Mouse (Mus musculus) urinary bladder, postnatal 25 days (tissue): ENCODE measurements around the gene Zbtb22.
A peak's percentile ranks its signal among the peaks of the same experiment; 100 is the strongest.

Source experiments
- DNase-seq: peaks from one replicate; pipeline ENCODE4 v3.0.0; 2022; ENCODE audit warnings: low spot score

The Zbtb22 gene

DNA sequence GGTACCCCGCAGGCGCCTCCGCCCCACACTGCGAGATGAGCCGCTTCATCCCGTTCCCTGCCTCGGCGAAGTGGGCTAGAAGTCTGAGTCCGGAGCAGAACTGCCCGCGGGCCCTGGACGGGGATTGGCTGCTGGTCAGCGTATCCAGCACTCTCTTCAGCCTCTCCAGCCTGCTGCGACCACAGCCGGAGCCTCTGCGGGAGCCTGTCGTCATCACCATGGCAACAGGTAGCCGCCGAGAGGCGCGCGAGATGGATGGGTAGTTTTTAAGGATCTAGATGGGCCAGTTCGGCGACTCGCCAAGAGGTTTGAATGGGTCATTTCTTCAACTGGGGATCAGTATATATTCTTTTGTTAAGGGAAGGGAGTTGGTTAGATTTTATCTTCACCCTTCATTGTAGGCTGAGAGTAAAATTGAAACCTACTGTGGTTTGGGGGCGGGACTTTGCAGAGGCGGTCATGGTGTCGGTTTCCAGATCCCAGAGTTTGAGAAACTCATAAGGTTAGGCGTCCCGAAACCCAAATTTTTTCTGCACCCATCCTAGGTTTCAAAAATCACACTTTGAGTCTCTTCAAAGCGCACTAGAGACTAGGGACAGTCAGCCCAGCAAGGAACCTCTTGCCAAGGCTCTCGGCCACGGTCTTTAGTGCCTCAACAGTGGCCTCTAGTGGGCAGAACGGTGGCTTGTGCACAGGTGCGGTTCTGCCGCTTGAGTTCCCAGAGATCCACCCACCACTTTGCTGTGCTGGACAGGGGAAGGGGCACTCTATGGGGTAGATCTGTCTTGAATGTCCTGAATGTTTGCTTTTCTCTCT, 4.8 kb downstream of the Zbtb22 start:
- peak; percentile 80 for DNase-seq

DNA sequence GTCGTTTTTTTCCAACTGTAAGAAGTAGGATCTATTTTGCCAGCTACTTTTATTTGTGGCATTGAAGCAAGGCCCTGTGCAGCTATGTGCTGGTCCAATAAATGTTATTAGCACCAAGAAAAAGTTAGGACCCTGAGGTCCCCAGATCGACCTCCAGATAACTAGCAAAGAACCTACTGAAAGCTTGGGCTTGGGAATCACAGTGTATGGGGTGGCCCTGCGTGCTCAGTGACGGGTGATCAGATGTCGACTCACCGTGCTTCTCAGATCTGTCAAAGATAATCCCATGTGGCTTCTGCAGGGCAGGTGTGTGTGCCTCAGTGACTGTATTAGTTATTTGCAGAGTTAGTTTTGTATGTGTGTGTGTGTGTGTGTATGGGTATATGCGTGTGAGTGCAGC, 5.7 kb downstream of the Zbtb22 start:
- no peak for DNase-seq

DNA sequence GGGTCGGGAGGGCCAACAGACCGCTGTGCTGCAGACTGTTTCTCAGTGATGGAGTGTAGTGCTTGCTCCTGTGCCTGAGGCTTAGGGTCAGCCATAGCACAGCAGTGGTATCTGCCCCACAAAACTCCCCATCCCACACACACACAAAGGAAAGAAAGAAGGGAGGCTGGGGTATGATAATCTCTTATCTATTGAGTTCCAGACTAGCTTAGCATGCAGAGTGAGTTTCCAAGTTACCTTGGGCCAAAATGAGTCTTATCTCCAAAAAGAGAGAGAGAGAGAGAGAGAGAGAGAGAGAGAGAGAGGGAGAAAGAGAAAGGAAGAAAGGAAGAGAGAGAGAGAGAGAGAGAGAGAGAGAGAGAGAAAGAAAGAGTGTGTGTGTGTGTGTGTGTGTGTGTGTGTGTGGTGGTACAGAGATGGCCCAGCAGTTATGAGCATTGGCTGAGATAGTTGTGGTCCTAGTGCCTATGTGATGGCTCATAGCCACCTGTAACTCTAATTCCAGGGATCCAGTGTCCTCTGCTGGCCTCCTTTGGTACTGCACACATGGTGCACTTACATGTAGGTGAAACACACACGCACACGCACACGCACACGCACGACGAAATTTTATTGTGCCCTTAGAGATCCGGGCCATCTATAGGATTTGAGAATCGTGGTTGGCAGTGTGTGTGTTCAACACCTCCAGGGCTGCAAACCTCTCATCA, 9.0 kb downstream of the Zbtb22 start:
- DNase-seq = no peak

DNA sequence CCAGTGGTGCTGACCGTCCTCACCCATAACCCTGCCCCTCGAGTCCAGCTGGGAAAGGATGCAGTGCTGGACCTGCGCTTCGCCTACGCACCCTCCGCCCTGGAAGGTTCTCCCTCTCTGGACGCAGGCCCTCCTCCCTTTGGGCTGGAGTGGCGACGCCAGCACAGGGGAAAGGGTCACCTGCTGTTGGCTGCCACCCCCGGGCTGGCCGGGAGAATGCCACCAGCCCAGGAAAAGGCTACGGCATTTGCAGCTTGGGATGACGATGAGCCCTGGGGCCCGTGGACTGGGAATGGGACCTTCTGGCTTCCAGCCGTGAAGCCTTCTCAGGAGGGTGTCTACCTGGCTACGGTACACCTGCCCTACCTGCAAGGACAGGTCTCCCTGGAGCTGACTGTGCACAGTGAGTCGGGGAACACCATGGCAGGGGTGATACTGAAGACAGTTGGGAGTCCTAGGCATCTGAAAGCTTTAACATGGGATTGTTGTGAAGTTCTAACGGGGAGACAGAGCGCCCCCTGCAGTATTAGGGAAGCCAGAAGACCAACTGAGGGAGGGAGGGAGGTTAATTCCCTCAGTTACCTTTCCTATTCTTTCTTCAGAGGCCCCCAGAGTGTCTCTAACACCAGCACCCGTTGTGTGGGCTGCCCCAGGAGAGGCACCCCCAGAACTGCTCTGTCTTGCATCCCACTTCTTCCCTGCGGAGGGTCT, 9.9 kb downstream of the Zbtb22 start:
- DNase-seq = no peak

DNA sequence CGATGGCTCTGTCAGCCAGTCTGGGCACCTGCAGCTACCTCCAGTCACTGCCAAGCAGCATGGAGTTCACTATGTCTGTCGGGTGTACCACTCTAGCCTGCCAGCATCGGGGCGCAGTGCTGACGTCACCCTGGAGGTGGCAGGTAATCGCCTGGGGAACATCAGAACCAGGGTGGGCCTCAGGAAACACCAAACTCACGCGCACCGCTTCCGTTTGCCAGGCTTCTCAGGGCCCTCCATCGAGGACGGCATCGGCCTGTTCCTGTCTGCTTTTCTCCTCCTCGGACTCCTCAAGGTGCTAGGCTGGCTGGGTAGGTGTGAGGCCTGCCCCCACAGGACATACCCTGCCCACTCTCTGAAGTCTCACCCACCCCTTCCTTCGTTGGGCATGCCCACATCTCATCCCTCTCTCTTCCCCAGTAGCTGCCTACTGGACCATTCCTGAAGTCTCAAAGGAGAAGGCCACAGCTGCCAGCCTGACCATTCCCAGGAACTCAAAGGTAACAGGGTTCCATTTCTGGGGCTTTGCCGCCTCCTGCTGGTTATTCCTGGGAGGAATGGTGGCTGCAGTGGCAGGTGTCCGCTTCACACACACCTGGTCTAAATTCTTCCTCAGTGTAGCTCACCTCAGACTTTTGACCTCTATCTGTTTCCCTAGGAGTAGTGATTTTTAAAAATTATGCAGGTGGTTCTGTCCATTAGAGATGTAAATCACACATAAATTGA, 10.7 kb downstream of the Zbtb22 start:
- no peak for DNase-seq

DNA sequence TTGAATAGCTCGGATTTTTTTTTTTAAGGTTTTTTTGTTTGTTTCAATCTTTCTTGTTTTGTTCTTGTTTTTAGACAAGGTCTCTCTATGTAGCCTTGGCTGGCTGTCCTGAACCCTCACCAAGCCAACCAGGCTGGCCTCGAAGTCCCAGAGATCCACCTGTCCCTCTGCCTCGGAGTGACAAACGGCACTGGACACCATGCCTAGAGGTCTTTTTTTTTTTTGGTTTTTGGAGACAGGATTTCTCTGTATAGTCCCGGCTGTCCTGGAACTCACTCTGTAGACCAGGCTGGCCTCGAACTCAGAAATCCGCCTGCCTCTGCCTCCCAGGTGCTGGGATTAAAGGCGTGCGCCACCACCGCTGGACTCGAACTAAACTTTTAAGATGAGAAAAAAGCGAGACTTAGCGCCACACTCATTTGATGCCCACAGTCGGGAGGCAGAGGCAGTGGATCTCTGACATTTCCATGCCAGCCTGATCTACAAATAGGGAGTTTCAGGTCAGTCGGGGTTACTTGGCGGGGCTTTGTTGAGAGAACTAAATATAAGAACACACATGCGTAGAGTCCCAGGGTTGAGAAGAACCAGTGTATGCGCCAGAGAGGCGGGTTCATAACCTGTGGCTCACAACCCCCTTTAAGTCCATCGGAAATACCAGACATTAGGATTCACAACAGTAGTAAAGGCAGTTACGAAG, 12.7 kb downstream of the Zbtb22 start:
- DNase-seq = no peak

DNA sequence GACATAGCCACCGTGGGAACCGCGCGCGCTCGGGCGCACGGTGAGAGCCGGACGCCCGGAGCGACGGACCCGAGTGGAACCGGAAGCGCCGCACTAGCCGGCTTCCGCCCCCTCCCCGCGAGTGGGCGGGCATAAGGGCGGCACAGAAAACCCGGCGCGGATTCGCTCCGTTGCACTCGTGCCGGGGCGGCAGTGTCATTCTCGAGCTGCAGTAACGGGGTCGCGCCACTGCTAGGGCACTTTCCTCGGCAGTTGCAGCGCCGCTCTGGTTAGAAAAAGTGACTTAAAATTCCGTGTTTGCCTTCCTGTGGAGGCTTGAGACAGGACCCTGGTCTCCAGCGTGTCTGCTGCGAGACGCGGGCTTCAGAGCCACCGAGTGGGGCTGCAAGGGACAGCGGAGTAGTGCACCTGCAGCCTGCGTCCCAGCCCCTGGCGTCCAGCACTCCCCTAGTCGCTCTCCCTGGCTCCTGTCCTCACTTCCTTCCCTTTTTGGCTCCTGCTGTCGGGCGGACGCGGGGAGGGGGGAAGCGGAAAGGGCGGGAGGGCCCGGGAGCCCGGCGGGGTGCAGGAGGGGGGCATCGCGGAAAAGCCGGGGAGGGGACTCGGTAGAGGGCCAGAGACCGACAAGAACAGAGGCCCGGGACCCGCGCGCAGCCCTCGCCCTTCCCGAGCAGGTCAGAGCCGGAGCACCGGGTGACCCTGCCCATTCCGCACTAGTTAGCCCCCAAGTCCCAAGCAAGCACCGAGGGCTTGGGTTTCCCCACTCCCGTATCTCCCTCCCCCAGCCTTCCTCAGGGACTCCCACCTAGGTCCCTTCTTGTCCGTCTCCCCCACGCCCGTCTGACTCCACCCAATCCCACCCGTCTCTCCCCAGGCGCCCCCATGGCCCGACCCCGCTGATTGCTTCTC, 13.9 kb downstream of the Zbtb22 start, which contains the start of gene Rgl2:
TSS of gene Rgl2 (plus strand) at position 173 of the 909 bp plus-strand sequence.
- DNase-seq = peak; percentile 94

DNA sequence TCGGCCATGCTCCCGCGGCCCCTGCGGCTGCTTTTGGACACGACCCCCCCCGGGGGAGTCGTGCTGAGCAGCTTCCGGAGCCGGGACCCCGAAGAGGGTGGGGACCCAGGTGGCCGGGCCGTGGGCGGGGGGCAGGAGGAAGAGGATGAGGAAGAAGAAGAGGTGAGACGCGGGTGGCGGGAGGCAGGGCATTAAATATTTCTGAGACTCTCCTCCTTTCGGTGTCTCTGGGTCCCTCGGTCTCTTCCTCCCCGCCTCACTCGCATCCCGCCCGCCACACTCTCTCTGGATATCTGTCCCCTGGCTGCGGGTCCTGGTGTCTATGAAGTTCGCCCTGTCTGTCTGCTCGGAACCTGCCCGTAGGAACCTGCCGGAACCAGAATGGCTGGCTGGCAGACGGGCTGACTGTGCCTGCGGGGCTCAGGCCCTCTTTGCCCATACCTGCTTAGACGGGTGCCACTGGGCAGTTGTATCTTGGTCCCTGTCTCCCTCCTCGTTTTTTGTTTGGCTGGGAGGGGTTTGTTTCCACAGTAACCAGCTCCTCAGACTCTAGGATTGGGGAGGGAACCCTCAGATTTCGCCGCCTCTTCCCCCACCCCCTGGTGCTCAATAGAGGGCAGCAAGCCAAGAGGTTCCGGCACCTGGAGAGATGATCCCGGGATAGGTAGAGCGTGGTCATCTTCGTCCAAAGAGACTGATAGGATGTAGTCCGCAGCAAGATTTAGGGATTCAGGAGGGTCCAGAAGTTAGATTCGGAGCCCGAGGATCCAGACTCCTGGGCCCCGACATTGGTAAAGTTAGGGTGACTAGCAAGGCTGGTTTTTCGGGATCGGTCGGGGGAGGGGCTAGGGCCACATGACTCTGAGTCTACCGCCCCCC, 14.8 kb downstream of the Zbtb22 start:
- DNase-seq = peak; percentile 62

DNA sequence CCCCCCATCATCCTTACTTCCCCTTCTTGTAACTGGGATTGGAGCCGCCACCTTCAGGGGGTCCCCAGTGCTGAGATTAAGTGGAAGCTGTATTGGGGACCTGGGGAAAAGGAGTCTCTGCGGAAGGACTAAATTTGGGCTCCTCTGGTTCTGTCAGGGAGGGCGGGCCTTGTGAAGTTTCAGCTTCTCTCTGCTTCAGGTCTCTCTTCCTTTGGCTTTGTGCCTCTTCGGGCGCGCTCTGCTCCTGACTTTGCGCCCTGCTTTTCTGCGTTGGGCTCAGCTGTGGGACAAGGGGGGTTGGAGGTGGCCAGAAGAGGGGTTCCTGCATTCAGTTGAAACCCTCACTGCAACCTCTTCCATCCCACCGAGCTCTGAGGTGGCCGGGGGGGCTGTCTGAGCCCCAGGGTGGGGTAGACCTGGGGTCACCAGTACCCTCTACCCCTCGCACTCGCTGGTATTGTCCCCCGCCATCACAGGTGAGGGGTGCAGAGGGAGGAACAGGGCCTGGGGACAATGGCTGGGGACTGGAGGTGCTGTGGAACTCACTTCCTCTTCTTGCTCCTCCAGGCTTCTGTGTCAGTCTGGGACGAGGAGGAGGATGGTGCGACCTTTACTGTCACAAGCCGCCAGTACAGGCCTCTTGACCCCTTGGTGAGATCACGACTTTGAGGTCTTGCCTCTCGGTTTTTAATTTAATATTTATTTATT, 15.6 kb downstream of the Zbtb22 start:
- DNase-seq = no peak

DNA sequence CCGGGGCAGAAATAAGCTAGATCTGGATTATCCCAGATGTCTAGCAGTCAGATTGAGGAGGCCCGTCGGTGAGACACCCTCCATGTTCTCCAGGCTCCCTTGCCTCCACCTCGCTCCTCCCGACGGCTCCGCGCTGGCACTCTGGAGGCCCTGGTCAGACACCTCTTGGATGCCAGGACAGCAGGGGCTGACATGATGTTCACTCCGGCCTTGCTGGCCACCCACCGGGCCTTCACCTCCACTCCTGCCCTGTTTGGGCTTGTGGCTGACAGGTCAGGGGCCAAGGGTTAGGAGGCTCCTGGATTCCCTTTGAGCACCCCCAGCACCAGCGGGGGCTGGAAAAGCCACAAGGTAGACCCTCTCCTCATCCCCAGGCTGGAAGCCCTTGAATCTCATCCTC, 16.2 kb downstream of the Zbtb22 start:
- no peak for DNase-seq

DNA sequence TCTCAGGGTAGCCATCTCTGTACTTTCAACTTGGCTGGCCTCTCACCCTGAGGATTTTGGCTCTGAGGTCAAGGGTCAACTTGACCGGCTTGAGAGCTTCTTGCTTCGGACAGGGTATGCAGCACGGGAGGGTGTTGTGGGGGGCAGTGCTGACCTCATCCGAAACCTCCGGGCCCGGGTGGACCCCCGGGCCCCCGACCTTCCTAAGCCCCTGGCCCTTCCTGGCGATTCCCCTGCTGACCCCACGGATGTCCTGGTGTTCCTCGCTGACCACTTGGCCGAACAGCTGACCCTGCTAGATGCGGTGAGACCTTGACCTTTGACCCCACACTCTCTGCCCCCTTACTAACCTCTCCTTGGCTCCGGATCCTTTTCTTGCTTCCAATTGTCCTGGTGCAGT, 16.7 kb downstream of the Zbtb22 start:
- no peak for DNase-seq

DNA sequence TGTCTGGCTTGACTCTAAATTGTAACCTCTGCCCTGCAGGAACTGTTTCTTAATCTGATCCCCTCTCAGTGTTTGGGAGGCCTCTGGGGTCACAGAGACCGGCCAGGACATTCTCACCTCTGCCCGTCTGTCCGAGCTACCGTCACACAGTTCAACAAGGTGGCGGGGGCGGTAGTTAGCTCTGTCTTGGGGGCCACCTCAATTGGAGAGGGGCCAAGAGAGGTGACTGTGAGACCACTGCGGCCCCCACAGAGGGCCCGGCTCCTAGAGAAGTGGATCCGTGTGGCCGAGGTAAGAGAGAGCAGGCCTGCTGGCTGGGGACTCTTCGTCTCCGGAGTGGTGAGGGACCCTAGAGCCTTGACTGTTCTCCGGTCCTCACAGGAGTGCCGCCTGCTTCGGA, 17.3 kb downstream of the Zbtb22 start:
- DNase-seq = no peak

DNA sequence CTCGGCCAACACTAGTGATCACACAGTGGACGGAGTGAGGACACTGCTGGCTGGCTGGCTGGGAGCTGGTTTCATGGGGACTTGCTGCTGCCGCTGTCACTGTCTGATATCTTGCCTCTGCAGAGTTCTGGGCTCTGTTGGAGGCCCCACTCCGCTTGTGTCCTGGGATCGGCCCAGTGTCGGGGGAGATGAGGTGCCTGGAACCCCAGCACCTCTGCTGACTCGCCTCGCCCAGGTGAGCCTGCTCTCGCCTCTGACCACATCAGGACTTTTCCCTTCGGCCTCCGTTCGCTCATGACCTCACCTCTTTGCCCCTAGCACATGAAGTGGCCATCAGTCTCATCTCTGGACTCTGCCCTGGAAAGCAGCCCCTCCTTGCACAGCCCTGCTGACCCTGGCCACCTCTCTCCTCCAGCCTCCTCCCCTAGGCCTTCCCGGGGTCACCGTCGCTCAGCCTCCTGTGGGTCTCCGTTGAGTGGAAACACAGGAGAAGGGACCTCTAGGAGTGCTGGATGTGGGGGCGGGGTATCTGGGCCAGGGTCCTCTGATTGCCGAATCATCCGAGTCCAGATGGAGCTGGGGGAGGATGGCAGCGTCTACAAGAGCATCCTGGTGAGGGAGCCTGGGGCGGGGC, 19.8 kb downstream of the Zbtb22 start:
- no peak for DNase-seq

DNA sequence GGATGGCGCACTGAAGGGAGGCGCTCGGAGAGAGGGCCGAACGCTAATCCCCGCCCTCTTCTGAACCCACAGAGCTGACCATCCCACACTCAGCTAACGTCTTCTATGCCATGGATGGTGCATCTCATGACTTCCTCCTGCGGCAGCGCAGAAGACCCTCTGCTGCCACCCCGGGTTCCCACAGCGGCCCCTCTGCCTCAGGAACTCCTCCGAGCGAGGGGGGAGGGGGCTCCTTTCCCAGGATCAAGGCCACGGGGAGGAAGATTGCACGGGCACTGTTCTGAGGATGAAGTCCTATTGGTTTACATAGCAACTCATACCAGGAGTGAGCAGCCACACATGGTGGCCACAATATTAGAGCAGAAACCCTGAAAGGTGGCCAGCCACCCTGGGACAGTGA, 21.3 kb downstream of the Zbtb22 start:
- no peak for DNase-seq

DNA sequence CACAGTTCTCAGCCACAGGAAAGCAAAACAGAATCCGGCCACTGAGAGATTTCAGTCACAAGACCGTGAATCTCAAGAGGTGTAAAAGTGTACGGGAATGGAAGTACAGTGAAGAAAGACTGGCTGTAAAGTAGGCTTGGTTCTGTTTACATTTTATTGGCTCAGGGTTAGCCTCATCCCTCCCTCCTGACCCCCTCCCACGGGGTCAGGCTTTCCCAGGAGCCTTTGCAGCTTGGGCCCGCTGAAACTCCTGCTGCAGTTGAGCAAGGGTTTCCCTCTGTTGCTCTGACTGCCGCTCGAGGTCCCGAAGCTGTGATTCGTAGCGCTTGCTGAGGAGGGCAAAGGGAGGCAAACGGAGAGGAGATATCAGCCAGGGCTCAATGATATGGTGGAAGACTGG, 23.1 kb downstream of the Zbtb22 start:
- no peak for DNase-seq

DNA sequence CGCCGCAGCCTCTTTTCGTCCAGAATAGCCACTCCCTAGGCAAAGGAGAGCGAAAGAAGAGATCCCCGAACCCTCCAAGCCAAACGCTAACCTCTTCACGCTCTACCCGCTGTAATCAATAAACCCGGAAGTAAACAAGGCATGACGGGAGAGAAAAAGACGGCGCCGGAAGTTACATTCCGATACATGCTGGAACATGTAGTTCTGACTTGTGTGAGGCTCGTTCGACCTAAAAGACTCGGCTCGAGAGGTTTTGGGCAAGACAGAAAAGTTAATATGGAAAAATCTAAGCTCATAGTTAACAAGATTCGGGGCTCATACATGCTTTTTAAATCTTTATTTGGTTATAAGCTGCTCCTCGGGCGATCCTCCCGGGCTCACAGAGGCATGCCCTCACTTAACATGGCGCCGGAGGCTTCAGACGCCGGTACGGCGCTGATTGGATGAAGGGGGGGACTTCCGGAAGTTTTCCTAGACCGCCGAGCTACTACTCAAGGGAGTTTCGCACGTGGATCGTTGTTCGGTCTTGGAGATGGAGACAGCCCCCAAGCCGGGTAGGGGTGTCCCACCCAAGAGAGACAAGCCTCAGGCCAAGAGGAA, 24.6 kb downstream of the Zbtb22 start, which contains the start of the genes Pfdn6 and Wdr46:
TSS of gene Pfdn6 (minus strand) at position 138 of the 600 bp plus-strand sequence.
TSS of gene Wdr46 (plus strand) at position 455 of the 600 bp plus-strand sequence.
- peak; percentile 86 for DNase-seq

DNA sequence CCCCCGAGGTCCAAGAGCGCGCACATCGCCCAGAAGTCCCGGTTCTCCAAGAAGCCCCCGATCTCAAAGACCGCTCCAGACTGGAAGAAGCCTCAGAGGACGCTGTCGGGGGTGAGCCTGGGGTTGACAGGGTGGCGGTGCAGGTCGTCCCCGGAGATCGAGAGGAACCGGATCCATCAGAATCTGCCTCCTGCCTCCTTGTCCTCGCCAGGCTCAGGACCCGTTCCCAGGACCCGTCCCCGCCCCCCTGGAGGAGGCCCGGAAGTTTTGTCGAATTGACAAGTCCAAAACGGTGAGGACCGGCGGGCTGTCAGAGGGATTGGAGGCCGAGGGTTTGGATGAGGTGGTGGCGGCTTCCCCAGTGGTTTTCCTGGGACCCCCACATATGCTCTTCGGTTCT, 25.3 kb downstream of the Zbtb22 start:
- DNase-seq = no peak

DNA sequence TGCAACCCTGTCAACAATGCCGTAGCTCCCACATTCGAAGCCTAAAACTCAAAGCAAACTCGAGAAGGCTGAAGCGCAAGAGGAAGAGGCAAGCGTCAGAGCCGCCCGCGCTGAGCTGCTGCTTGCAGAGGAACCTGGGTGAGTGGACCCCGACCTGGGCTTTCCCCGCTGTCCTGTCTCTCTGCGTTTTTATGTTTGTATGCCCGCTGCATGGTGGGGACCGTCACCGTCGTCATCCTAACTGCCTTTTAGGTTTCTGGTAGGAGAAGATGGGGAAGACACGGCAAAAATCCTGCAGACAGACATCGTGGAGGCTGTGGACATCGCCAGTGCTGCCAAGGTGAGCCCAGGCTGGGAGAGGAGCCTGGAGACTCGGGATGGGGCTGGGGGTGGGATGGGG, 25.7 kb downstream of the Zbtb22 start:
- no peak for DNase-seq
